Mouse (Mus musculus): Measurements from ENCODE around the gene Lmo3.

DNA sequence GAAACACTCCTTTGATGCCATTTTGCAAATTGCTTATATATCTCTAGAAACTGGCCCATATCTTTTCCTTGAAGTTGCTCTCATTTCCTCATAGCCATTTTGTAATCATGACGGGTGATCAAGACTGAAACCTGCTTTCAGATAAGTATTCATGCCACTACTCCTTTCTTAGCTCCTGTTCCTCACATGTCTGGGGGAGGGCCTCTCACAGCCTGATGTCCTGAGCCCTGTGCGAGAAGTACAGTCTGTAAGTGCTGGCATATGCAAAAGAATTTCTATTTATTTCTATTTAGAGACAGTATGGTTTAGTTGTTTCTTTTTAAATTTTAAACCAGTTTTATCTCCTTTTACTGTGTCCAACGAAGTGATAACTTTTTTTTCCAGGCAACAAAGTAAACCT, 256.6 kb downstream of the Lmo3 start:
- TF ChIP-seq CTCF (IDR thresholded peaks at IDR 0.05; ENCODE audit: control insufficient read depth, insufficient read depth, insufficient read length) (no peak), CEBPB (IDR thresholded peaks at IDR 0.05; ENCODE audit: low read depth) (no peak), MAX (IDR thresholded peaks at IDR 0.05) (no peak), USF1 (IDR thresholded peaks at IDR 0.05; ENCODE audit: low read depth) (no peak), MYOG (IDR thresholded peaks at IDR 0.05; ENCODE audit: control insufficient read depth, extremely low read depth, insufficient read length) (no peak), MYOD1 (IDR thresholded peaks at IDR 0.05; ENCODE audit: control insufficient read depth, insufficient read length, low read depth) (no peak)
